Mouse (Mus musculus): ENCODE data around the gene Hrasls5. TPM values are rescaled to one million over a fixed set of nuclear protein-coding genes. Genes with fewer than 3 reads are reported as not detected.

The Hrasls5 gene
- total RNA-seq (2018; cell fraction: chromatin; rRNA removed), result not detected
- total RNA-seq (2018; cell fraction: cytosol; rRNA removed), result not detected
- total RNA-seq (2018; cell fraction: nucleus; rRNA removed), result not detected
- not detected in 3 replicates for polyA plus RNA-seq (2018)

DNA sequence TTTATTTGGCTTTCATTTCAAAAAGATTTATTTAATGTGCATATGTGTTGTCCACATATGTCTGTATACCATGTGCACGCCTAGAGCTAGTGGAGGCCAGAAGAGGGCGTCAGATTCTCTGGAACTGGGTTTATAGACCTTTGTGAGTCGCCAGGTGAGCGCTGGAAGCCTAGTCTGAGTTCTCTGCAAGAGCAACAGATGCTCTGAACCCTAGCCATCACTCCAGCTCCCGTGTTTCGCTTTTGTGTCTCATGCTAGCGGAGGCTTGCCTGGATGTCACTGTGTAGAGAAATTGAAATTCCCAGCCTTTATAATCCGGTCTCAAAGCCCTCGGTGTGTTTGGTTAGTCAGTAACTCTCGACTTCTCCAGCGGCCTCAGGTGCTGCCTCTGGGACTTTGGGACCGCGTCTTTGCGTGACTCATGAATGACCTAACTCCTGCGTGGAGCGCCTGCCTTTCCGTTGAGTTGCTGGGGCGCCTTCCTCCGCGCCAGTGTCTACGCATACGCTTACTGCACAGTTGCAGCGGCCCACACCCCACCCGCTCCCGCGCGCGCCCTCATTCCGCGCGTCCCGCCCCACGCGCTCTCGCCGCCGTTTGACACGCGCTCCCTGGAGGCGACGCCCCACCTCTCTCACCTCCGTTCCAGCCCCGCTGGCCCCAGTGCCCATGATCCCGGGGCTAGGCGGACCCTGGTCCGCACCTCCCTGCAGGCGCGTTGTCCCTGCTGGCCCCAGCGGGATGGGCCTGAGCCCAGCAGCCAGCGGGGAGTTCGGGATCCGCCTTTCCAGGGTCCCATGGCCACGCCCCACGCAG is at the start of gene Hrasls5:
TSS of gene Hrasls5 (plus strand) at position 600 of the 816 bp plus-strand sequence.
- Histone ChIP-seq H3K36me3 (ENCODE audit: inconsistent target) (no peaks in the 10 kb centered on the region), H3K79me2 (ENCODE audit: inconsistent target) (no peaks in the 10 kb centered on the region), H3K27ac (no peak within 1 kb of the TSS), H3K4me3 (ENCODE audit: inconsistent target) (no peak within 1 kb of the TSS)
- WGBS (ENCODE audit: missing documents), result 11% methylated on average over 54 of the region's 54 CpGs

GRCm38 (mm10) chr19:7562601-7563129 is 49.7 kb upstream of the Hrasls5 start:
- H3K4me3 ChIP-seq (ENCODE audit: inconsistent target), result no peak overlapping the region
- no peaks in the 10 kb centered on the region for H3K79me2 ChIP-seq (ENCODE audit: inconsistent target)
- WGBS (ENCODE audit: missing documents), result 95% methylated on average over 10 of the region's 10 CpGs
- no peak overlapping the region for H3K27ac ChIP-seq
- H3K36me3 ChIP-seq (ENCODE audit: inconsistent target), result no peaks in the 10 kb centered on the region

GRCm38 (mm10) chr19:7563676-7564075 is 48.7 kb upstream of the Hrasls5 start:
- no peaks in the 10 kb centered on the region for H3K79me2 ChIP-seq (ENCODE audit: inconsistent target)
- H3K27ac ChIP-seq, result no peak overlapping the region
- no peaks in the 10 kb centered on the region for H3K36me3 ChIP-seq (ENCODE audit: inconsistent target)
- no peak overlapping the region for H3K4me3 ChIP-seq (ENCODE audit: inconsistent target)
- WGBS (ENCODE audit: missing documents), result 88% methylated on average over 2 of the region's 2 CpGs

DNA sequence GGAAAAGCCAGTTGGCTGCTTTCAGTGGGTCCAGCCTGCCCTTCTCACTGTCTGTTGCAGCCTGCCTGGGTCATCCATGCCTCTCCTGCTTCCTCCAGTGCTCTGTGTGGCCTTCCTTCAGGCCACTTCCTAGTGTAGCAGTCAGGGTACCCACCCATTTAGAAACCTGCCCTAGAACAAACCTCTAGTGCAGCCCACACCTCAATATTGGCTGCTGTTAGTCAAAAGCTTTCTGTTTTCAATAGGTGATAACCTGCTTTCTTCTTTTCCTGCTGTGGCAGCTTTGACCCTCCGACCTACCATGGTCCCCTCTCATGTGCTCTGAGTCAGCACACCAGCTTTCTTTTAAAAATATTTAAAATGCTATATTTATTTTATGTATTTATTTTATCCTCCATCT is 47.9 kb upstream of the Hrasls5 start:
- WGBS (ENCODE audit: missing documents), result no CpG with 5 or more reads among the region's 1 CpGs
- Histone ChIP-seq H3K36me3 (ENCODE audit: inconsistent target) (no peaks in the 10 kb centered on the region), H3K79me2 (ENCODE audit: inconsistent target) (no peaks in the 10 kb centered on the region), H3K27ac (no peak overlapping the region), H3K4me3 (ENCODE audit: inconsistent target) (no peak overlapping the region)

DNA sequence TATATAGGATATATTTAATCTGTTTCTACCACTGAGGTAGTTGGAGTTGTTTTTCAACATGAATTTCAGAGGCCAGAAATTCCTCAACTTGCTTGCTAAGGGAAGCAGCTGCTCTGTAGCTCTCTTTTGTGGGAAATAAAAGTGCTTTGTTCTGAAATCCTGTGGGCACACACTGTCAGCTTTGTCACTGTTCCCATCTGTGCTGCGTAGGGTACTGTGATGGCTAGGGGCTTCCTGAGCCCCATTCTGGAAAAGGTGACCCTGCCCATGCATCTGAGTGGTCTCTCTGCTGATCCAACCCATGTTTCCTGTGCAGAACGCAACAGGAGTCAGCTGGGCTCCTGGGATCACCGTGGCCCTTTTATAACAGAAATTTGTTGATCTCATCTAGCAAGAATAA is 45.5 kb upstream of the Hrasls5 start:
- 90% methylated on average over 3 of the region's 3 CpGs for WGBS (ENCODE audit: missing documents)
- no peaks in the 10 kb centered on the region for H3K36me3 ChIP-seq (ENCODE audit: inconsistent target)
- H3K4me3 ChIP-seq (ENCODE audit: inconsistent target), result no peak overlapping the region
- H3K79me2 ChIP-seq (ENCODE audit: inconsistent target), result no peaks in the 10 kb centered on the region
- no peak overlapping the region for H3K27ac ChIP-seq

DNA sequence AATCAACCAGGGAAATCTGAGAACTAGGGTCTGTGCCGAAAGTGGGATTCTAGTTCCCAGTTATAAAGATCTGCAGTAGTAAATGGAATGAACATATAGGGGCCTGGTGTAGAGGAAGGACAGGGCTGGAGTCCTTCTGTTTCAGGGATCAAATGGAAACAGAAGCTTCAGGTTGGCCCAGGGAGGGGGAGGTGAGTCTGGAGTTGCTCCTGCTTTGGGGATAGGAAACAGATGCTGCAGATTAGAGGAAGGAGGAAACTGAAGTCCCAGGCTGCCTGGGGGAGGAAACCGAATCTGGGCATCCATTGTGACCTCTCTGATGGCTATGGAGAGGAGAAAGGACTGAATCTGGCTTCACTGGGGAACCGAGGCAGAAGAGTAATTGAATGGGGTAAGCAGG is 44.0 kb upstream of the Hrasls5 start:
- no peaks in the 10 kb centered on the region for H3K79me2 ChIP-seq (ENCODE audit: inconsistent target)
- no peak overlapping the region for H3K4me3 ChIP-seq (ENCODE audit: inconsistent target)
- H3K36me3 ChIP-seq (ENCODE audit: inconsistent target), result no peaks in the 10 kb centered on the region
- H3K27ac ChIP-seq, result no peak overlapping the region
- WGBS (ENCODE audit: missing documents), result 45% methylated on average over 3 of the region's 3 CpGs

- Histone ChIP-seq H3K4me3 (ENCODE audit: inconsistent target) (no peak overlapping the region), H3K79me2 (ENCODE audit: inconsistent target) (no peaks in the 10 kb centered on the region), H3K27ac (no peak overlapping the region), H3K36me3 (ENCODE audit: inconsistent target) (no peaks in the 10 kb centered on the region)
- 64% methylated on average over 5 of the region's 5 CpGs for WGBS (ENCODE audit: missing documents)
Measured at GRCm38 (mm10) chr19:7569650-7570049, 42.7 kb upstream of the Hrasls5 start.

GRCm38 (mm10) chr19:7576180-7576579 is 36.2 kb upstream of the Hrasls5 start:
- H3K27ac ChIP-seq, result no peak overlapping the region
- H3K36me3 ChIP-seq (ENCODE audit: inconsistent target), result no peaks in the 10 kb centered on the region
- H3K4me3 ChIP-seq (ENCODE audit: inconsistent target), result no peak overlapping the region
- WGBS (ENCODE audit: missing documents), result 92% methylated on average over 1 of the region's 1 CpGs
- H3K79me2 ChIP-seq (ENCODE audit: inconsistent target), result no peaks in the 10 kb centered on the region

- H3K4me3 ChIP-seq (ENCODE audit: inconsistent target), result no peak overlapping the region
- no peaks in the 10 kb centered on the region for H3K79me2 ChIP-seq (ENCODE audit: inconsistent target)
- no peaks in the 10 kb centered on the region for H3K36me3 ChIP-seq (ENCODE audit: inconsistent target)
- H3K27ac ChIP-seq, result no peak overlapping the region
- WGBS (ENCODE audit: missing documents), result 84% methylated on average over 3 of the region's 3 CpGs
Measured at GRCm38 (mm10) chr19:7577710-7578109, 34.6 kb upstream of the Hrasls5 start.

DNA sequence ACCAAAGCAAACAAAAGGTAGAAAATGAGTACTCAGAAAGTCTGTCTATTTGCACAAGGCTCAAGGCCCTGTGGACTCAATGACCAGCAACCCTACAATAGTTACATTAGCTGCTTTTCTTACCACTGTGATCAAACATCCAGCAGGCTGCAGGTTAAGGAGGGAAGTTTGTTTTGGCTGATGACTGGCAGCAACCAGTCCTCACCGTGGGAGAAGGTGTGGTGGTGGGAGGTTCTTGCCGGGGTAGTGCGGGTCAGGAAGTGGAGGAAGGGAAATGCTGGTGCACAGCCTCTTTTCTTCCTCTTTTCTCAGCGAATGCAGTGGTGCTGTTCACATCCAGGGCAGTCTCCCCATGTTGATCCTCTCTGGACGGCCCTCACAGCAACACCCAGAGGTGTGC is 31.3 kb upstream of the Hrasls5 start:
- Histone ChIP-seq H3K4me3 (ENCODE audit: inconsistent target) (no peak overlapping the region), H3K36me3 (ENCODE audit: inconsistent target) (no peaks in the 10 kb centered on the region), H3K79me2 (ENCODE audit: inconsistent target) (no peaks in the 10 kb centered on the region), H3K27ac (no peak overlapping the region)
- 23% methylated on average over 5 of the region's 5 CpGs for WGBS (ENCODE audit: missing documents)

GRCm38 (mm10) chr19:7583101-7583500 is 29.2 kb upstream of the Hrasls5 start:
- WGBS (ENCODE audit: missing documents), result 72% methylated on average over 7 of the region's 7 CpGs
- Histone ChIP-seq H3K27ac (no peak overlapping the region), H3K36me3 (ENCODE audit: inconsistent target) (no peaks in the 10 kb centered on the region), H3K79me2 (ENCODE audit: inconsistent target) (no peaks in the 10 kb centered on the region), H3K4me3 (ENCODE audit: inconsistent target) (no peak overlapping the region)

DNA sequence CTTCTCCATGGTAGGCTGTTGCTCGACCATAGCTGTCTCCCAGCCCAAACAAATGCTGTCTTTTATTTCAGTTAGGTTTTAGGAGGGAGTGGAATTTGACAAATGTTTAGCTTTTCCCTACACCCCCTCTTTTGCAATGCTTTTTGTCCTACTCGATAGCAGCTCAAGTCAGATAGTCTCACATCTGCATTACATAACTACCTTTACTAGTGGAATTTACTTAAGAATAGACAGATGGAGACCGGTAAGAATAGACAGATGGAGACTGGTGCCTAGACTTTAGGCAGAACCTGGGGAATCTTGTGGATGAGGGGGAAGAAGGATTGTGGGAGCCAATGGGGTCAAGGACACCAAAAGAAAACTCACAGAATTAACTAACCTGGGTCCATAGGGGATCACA is 28.7 kb upstream of the Hrasls5 start:
- H3K79me2 ChIP-seq (ENCODE audit: inconsistent target), result no peaks in the 10 kb centered on the region
- H3K4me3 ChIP-seq (ENCODE audit: inconsistent target), result no peak overlapping the region
- WGBS (ENCODE audit: missing documents), result 93% methylated on average over 2 of the region's 3 CpGs
- H3K36me3 ChIP-seq (ENCODE audit: inconsistent target), result no peaks in the 10 kb centered on the region
- no peak overlapping the region for H3K27ac ChIP-seq

GRCm38 (mm10) chr19:7585279-7585678 is 27.1 kb upstream of the Hrasls5 start:
- WGBS (ENCODE audit: missing documents), result 95% methylated on average over 8 of the region's 8 CpGs
- H3K4me3 ChIP-seq (ENCODE audit: inconsistent target), result no peak overlapping the region
- no peaks in the 10 kb centered on the region for H3K36me3 ChIP-seq (ENCODE audit: inconsistent target)
- no peaks in the 10 kb centered on the region for H3K79me2 ChIP-seq (ENCODE audit: inconsistent target)
- no peak overlapping the region for H3K27ac ChIP-seq

DNA sequence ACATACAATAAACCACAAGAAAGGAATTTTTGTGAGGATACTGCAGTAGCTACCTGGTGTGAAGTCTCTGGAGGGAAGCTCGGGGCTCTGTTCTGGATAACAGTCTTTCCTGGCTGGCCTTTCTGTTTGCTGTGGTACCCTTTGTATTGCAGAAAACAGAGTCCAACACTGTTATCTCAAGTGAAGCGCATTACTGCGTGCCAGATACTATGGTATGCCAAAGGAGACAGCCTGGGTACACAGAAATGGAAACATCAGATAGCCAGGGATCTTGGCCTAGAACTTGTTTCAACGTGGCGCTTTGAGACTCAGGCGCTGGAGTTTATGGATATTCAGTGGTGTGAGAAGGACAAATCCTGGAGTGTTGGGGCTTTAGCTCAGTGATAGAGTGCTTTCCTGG is 26.6 kb upstream of the Hrasls5 start:
- WGBS (ENCODE audit: missing documents), result 94% methylated on average over 6 of the region's 6 CpGs
- Histone ChIP-seq H3K27ac (no peak overlapping the region), H3K79me2 (ENCODE audit: inconsistent target) (no peaks in the 10 kb centered on the region), H3K4me3 (ENCODE audit: inconsistent target) (no peak overlapping the region), H3K36me3 (ENCODE audit: inconsistent target) (no peaks in the 10 kb centered on the region)

DNA sequence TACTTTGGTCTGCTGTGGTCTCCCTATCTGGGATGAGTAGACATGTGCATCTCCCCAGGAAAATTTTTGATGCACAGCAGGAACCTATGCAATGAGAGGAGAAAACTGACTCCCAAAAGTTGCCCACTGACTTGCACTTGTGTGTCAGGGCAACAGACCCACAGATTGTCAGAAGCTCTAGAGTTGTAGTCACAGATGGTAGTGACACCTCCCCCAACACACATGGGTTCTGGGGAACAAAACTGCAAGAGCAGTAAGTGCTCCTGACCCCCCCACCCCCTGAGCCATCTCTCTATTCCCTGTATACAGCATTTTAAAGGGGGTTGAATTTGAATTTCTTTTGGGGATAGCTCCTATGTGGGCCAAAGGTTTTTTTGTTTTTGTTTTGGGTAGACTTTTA is 21.5 kb upstream of the Hrasls5 start:
- Histone ChIP-seq H3K27ac (no peak overlapping the region), H3K79me2 (ENCODE audit: inconsistent target) (no peaks in the 10 kb centered on the region), H3K36me3 (ENCODE audit: inconsistent target) (no peaks in the 10 kb centered on the region), H3K4me3 (ENCODE audit: inconsistent target) (no peak overlapping the region)
